Mouse (Mus musculus): Measurements from ENCODE around the gene Pradc1. TPM values are rescaled to one million over a fixed set of nuclear protein-coding genes. Genes with fewer than 3 reads are reported as not detected.

Pradc1 gene
- 10 to 100 TPM; 20.3 to 28.0 TPM for total RNA-seq (2021)
- long read RNA-seq, experiment 1, partial matches to known transcripts: 0 of 4 reads
- long read RNA-seq, experiment 1, other reads (novel, unspliced or antisense): 1 of 4 reads
- long read RNA-seq, experiment 2, partial matches to known transcripts: 1 of 10 reads
- long read RNA-seq, experiment 2, other reads (novel, unspliced or antisense): 5 of 10 reads

DNA sequence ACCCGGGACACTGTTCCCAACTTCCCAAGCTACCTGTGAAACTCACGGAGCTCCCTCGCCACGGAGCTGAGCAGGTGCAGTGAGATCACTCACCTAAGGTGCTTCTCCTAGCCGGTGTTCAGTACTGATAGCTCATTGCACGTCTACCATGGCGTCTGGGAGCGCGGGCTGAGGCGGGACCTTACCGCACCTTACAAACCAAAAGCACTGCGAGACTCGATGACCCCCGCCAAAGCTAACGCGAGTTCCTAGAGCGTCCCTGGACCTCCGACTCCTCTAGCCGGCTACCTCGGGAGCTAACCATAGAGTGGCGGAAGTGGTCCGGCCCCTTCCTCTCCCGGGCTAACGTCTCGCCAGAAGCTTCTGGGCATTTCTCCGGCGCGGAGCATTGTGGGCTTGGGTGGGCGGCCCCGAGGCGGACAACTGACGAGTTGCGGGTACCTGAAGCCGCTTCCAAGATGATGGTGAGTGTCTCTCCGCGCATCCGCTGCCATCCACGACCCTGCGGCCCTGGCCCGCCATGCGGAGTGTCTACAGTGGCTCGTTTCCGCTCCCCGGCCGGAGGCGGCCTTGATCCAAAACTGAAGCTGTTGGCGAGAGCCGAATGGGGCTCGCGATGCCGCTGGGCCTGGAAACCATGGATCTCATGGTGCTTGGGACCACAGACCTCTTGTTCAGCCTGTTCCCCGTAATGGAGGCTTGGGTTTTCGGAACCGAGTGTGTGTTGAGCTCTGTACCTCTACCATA, at the start of gene Pradc1:
TSS of gene Pradc1 (minus strand) at position 307 of the 747 bp plus-strand sequence.
- peak; percentile 99 for DNase-seq (ENCODE audit: low spot score in 2 of 2)

DNA sequence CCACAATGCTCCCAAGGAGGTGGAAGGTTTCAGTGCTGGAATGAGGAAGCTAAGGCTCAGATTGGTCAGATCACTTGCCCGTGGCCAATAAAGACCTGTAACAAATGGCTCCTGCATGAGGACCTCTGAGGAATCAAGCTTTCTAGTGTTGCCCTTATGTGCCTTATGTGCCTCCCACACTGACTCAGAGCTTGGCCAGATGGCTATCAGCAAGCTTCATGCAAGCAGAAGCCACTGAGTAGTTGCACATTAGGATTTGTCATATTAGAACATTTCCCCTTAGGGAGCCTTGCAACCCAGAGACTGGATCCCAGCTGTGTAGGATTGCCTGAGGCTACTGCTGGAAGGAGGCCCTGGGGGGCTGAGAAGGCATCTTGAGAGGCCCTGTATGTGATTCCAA, 48.6 kb upstream of the Pradc1 start:
- no peak for DNase-seq (ENCODE audit: low spot score in 2 of 2)

DNA sequence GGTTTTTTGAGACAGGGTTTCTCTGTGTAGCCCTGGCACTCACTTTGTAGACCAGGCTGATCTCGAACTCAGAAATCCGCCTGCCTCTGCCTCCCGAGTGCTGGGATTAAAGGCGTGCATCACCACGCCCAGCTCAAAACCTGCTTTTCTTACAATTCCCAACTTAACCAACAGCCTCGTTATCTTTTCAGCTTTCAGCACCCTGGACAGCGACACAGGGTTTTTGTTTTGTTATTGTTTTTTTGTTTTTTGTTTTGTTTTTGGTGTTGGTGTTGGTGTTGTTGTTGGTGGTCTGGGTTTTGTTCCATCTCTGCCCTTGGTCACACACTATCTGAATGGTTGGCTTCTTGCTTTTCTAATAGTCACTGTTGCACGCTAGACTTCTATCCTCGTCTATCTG, 46.4 kb upstream of the Pradc1 start:
- DNase-seq (ENCODE audit: low spot score in 2 of 2): no peak

DNA sequence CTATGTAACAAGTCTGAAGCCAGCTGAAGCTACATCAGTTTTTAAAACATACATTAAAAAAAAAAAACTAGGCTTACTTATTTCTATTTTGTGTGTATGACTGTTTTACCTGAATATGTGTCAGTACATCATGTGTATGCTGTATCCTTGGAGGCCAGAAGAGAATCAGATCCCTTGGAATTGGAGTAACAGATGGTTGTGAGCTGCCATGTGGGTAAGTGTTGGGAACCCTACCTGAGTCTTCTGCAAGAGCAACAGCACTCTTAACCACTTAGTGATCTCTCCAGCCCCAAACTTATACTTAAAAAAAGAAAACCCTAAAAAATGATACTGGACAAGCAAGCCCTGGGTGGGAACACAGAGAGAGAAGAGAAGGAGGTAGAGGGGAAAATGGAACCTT, 45.2 kb upstream of the Pradc1 start:
- no peak for DNase-seq (ENCODE audit: low spot score in 2 of 2)

DNA sequence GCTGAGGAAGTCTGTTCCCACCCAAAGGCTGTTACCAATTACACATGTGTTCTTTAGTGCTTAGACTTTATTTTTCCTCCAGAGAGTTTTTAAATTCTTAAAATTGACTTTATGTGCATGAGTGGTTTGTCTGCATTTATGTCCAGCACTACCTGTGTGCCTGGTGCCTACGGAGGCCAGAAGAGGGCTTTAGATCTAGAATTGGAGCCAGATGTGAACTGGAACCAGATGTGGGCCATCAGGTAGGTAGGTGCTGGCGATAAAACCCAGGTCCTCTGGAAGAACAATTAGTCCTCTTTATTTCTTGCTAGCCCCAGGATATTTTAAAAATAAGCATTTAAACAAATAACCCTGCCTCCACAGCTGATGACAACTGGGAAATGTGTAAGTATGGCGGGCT, 39.8 kb upstream of the Pradc1 start:
- DNase-seq (ENCODE audit: low spot score in 2 of 2): no peak

DNA sequence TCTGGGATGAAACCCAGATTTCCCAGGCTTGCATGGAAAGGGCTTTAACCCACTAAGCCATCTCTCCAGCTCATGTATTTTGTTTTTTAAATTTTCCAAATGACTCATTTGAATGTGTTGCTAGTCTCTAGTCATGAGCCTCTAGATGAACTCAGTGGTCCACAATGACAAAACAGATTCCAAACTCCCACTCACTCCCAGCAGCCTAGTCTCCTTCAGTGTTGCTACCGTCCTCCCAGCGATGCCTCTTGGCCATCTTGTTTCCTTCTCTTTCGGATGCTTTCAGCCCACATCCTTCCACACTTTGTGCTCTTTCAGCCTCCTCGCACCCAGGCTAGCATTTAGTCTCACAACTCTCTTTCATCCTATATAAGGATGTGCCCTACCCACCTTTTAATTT, 38.5 kb upstream of the Pradc1 start:
- no peak for DNase-seq (ENCODE audit: low spot score in 2 of 2)

DNA sequence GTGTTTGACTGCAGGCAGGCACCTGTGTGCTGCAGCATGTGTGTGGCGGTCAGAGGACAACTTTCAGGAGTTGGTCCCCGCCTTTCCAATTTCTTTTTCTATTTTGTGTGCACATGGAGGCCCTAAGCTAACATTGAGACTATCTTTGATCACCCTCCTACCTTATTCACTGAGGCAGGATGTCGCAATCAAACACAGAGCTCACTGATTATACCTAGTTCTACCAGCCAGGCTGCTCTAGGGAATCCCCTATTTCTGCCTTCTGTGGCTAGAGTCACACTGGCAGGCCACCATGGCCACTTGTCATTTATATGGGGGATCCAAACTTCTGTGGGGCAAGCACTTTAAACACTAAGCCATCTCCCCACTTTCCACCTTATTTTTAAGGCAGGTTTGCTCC, 37.9 kb upstream of the Pradc1 start:
- no peak for DNase-seq (ENCODE audit: low spot score in 2 of 2)

DNA sequence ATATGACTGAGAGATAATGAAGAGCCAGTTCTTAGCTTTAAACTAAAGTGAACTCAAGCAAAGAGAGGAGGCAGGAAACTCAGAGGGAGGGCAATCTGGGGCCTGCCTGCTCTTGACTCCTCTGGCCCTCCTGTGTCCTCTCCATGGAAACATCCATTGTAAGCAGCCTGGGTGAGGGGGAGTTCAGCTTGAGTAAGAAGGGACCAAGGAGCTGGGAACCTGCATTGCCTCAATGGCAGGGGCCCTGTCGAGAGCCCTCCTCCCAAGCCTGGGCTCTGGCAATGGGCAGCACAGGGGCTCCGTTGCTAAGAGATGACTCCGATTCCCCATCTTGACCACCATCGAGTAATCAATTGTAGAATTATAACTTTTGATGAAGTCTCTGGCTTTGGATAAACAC, 36.7 kb upstream of the Pradc1 start:
- no peak for DNase-seq (ENCODE audit: low spot score in 2 of 2)

DNA sequence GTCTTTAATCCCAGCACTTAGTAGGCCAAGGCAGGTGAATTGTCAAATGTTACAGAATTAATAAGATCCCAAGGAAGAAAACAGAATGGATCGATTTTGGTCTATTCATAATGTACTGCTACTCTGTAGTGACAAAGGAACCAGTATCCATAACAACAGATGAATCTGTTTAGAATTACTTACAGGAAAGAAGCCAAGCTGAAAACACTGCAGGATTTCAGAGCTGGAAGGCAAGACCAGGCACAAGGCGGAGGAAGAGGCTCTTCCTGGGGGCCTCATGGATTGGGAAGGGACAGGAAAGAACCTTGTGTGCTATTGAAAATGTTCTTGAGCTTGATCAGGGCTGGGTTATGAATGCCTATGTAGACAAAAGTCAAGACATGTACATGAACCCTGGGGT, 34.0 kb upstream of the Pradc1 start:
- no peak for DNase-seq (ENCODE audit: low spot score in 2 of 2)

DNA sequence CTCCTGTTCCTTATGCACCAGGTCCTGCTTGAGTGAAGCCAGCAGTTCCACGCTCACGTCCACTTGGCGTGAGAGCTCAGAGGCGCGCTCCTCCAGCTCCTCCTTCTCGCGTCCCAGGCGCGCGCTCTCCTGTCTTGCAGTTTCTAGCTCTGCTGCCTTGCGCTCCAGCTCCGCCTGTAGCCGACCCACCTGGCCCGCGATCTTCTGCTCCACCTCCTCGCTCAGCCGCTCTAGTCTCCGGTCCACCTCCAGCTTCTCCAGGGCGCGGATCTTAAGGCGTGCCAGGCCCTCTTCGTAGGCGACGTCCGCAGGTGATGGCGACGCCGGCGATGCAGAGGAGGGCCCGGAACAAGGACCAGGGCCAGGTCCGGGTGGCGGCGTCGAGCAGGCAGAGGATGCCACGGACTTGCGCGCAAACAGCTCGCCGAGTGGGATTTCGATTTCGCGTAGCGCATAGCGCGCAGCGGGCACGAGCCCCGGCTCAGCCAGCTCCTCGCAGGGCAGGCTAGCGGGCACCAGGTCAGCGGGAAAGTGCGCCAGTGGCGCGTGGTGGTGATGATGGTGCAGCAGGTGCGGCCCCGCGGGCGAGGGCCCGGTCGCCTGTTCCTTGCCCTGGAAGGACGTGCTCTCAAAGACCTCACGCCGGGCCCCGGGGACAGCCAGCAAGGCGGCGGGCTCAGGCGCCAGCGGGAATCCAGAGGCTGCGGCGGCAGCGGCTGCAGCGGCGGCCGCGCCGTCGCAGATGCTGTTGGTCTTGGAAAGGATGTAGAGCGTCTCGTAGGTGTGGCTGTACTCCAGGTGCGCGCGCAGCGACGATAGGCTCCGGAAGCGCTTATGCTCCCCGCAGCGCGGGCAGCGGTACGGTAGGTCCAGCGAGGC, 32.3 kb upstream of the Pradc1 start:
- DNase-seq (ENCODE audit: low spot score in 2 of 2): peak; percentile 39 to 54

DNA sequence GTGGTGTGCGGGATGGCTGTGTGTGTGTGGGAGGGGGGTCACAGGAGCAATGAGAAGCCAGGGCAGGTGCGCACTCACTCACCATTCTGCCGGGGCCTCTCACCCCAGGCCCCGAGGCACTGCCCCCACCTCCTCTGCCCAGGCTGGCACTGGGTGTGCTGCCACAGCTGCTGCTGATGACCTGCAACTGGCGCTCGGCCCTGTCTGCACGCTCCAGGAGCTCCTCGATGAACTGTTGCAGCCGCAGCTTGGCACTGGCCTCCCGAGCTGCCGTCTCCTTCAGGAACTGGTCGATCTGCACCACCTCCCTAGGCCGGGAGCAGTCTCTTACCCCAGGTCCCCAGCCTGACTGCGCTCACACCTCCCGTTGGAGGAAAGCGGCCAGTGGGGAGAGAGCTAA, 28.9 kb upstream of the Pradc1 start:
- no peak for DNase-seq (ENCODE audit: low spot score in 2 of 2)

DNA sequence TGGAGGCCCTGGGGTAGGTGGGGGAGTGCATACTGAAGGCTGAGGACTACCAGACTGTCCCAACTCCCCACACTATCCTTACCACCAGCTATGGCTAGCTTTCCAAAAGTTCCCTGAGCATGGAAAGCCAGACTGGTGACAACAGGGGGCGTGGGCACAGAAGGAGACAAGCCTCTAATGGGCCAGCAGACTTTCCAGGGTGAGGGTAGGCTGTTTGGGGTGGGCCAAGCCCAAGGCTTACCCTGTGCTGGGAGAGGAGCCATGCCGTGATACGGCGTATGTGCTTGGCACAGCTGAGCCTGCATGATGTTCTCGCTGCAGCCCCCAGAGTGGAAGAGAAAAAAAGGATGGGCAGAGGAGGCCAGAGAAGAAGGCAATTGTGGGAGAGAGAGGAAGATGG, 28.2 kb upstream of the Pradc1 start:
- DNase-seq (ENCODE audit: low spot score in 2 of 2): no peak

DNA sequence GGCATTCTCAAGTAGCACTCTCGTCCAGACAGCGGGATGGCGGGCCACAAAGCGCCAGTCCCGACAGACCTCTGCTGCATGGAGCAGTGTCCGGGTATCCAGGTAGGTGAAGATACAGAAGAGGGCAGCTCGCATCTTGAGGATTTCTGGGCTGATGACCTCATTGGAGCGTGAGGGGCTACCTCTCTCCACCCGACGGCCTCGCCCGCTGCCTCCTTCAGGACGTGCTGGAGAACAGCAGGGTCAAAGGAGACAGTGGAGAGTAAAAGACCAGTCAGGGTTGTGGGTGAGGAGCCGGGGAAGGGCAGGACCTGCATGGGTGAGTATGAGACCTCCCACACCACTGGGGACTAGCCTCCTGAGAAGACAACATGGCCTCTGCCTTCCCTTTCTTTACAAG, 26.6 kb upstream of the Pradc1 start:
- DNase-seq (ENCODE audit: low spot score in 2 of 2): no peak

DNA sequence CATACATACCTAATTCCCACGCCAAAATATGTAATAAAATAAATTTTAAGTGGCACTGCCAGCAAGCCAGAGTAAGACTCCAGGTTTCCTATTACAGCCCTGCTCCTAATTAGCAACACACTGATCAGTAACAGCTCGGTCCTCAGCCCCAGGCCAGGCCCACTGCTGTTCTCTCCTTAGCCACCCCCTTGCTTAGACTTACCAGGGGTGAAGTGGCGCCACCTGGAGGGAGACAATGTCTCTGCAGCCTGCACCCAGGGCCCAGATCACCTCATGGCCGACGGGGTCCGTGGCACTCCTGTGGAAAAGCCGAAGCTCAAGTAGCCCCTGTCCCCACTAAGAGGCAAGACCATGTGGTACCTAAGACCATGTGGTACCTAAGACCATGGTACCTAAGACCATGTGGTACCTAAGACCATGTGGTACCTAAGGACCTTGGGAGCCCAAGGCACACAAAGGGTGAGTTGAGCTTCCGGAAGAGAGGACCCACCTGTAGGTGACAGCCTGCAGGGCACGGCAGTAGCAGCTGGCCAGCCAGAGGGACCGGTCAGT, 25.7 kb upstream of the Pradc1 start:
- no peak for DNase-seq (ENCODE audit: low spot score in 2 of 2)

DNA sequence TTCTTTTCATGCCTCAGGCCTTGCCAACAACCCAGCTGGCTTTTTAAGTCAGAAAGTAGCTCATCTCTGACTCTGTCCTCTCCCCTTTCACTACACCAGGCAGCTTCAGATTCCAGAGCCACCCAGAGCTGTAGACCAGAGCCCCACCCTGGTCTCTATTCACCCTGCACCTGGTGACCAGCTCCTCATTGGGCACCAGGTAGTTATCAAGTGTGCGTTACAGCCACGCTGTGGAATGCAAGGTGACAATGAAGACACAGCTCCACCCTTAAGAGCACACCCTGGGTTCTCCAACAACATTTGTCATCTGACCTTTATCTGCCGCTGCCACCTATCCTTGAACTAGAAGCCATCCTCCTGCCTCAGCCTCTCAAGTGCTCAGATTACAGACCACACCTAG, 23.8 kb upstream of the Pradc1 start:
- DNase-seq (ENCODE audit: low spot score in 2 of 2): no peak

DNA sequence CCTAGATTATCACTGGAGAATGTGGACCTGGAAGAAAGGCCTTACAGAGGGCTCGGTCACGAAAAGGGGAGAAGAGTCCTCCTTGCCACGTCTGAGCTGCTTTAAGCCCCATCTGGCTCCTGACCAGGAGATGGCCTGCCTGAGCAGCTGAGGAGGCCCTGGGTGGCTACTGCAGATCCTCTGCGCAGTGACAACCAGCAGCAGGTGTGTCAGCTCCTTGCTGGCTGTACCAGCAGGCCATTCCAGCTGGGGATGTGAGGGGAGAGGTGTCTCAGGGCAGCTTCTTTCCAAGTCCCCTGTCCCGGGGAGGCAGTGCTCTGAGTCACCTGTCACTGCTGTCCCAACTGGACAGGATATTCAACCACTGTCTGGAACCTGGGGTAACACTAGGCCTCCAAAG, 20.8 kb upstream of the Pradc1 start:
- DNase-seq (ENCODE audit: low spot score in 2 of 2): no peak

DNA sequence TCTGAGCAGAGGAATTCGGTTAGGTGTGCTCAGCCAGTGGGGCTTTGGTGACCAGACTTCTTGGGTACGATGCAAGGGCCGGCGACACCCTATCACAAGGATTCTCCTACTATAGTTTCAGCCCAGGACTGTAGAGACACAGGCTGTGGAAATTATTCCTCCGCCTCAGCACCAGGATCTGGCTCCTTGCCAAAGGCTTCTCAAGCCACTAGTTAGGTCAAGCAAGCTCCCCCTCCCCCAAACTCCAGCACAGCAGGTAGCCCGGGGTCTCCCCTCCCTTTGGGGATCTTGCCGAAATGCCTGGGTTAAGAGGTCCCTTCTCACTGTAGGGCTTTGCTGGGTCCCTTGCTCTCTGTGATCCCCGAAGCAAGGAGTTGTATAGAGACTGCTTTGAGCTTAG, 20.2 kb upstream of the Pradc1 start:
- DNase-seq (ENCODE audit: low spot score in 2 of 2): no peak

DNA sequence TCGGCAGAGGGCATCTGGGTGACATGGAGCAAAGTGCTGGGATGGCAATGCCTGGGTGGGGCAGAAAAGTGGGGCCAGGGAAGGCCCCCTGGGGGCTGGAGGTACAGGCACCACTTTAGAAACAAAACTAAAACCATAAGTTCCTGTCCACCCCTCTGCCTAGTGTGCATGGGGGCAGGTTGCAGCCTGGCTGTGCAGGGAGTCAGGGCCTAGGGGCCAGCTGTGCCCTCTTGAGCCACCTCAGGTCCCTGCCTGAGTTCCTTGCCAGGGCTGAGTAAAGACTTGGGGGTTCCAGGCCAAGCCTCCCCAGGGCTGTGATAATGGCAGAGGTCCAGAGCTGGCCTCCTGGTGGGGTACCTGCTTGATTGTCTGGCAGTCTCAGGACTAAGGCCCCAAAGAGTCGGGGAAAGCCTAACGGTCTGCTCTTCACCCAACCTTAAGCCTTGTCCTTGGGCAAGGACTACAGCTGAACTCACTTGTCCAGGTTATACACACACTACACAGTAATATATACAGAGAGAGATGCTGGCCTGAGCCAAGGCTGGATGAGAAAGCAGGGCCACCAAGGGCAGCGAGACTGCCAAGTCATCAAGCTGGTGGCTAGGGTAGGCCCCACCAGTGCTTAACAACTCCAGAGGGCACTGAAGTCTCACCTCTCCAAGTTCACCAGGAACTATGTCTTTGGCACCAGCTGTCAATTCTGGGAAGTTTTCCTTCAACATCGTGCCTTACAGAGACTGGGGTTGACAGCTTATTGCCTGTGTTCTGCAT, 18.1 kb upstream of the Pradc1 start:
- no peak for DNase-seq (ENCODE audit: low spot score in 2 of 2)

DNA sequence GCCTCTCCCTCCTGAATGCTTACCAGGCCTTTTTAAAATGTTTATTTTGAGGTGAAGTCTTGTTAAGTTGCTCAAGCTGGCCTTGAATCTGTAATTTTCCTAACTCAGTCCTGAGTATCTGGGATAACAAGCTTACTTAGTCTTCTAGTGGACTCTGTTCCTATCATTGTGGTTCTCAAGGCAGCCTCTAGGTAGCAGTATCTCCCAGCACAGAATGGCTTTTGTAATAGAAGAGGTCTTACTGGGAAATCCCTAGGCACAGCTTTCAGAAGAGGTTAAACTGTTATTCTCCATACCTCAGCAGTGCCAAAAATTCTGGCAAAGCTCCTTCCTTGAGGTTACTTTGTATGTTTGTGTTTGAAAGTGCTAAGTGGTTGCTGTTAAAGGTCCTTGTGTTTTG, 13.6 kb upstream of the Pradc1 start:
- DNase-seq (ENCODE audit: low spot score in 2 of 2): no peak

DNA sequence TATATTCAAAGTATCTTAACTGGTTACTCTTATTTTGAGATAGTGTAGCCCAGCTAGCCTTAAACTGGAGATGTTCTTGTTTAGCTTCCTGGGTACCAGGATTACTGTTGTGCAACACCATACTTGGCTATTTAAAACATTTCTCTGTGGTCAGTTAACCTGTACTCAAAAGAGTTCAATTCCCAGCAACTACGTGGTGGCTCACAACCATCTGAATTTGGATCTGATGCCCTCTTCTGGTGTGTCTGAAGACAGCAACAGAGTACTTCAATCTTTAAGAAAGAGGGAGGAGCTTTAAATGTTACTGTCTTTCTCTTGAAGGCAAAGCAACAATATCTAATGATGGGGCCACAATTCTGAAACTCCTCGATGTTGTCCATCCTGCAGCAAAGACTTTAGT, 7.9 kb upstream of the Pradc1 start:
- DNase-seq (ENCODE audit: low spot score in 2 of 2): no peak

DNA sequence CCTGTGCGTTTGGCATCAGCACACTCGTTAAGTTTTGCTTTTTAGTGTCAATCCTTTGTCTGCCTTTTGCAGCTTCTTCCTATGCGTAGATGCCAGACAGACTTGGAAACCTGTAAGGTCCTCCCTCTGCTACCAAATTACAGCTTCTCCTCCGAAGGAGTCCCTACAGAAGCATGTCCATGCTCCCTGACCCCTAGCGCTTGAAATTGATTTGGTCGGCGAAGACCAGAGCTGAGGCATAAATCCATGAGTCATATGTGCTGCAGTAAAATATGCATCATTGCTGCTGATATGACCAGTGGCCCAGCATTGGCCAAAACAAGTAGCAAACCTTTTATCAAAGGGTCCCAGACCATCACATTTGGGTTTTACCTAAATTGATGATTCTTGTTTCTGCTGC, 1.0 kb upstream of the Pradc1 start:
- no peak for DNase-seq (ENCODE audit: low spot score in 2 of 2)

DNA sequence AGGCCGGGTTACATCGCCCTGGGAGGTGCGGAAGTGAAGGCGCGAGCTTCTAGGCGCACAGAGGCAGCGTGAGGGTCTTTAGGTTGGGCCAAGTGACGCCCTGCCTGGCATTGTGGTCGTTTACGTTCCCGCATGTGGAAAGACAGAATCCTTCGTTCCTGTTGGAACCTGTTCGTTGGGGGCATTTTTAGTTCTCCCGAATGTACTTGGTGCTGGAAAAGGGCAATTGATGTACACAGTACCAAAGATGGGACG, 568 bp upstream of the Pradc1 start:
- DNase-seq (ENCODE audit: low spot score in 2 of 2): no peak

All from left cerebral cortex, adult 18-20 months (tissue).